Mouse (Mus musculus) MEL (cell line): ENCODE data around the gene Gjb6. TPM values are rescaled to one million over a fixed set of nuclear protein-coding genes. Genes with fewer than 3 reads are reported as not detected.

Source experiments
- DNase-seq: peaks from one replicate; pipeline ENCODE4 v3.0.0; 2011; ENCODE audit warnings: low read depth, low spot score
- H3K27ac ChIP-seq: 2 replicates; pipeline ENCODE4 v1.5.1; 2012; ENCODE audit warnings: low read depth, mild to moderate bottlenecking, control low read depth, low read length, moderate library complexity; ENCODE audit not compliant: control insufficient read depth
- H3K27me3 ChIP-seq, 2 experiments: fragments of 150-350 bp in 1 of 2; sonication (generic) in 1 of 2; 2 replicates each; pipeline ENCODE4 v1.6.1; 2012; ENCODE audit warnings: low read length in 2 of 2, mild to moderate bottlenecking in 2 of 2, improper control_type of control experiment in 1 of 2, moderate library complexity in 1 of 2; ENCODE audit not compliant: insufficient read depth in 2 of 2, control insufficient read depth in 1 of 2
- H3K36me3 ChIP-seq, 2 experiments: 2 replicates each; pipeline ENCODE4 v1.6.1; 2012 to 2014; ENCODE audit warnings: low read length in 2 of 2, improper control_type of control experiment in 1 of 2, inconsistent platforms in 1 of 2, mild to moderate bottlenecking in 1 of 2; ENCODE audit not compliant: insufficient read depth in 2 of 2, control insufficient read depth in 1 of 2
- H3K4me1 ChIP-seq, 2 experiments: fragments of 150-350 bp in 1 of 2; sonication (generic) in 1 of 2; 2 replicates each; pipeline ENCODE4 v1.6.1; 2012; ENCODE audit warnings: low read length in 2 of 2, improper control_type of control experiment in 1 of 2, mild to moderate bottlenecking in 1 of 2; ENCODE audit not compliant: insufficient read depth in 2 of 2, control insufficient read depth in 1 of 2
- H3K4me3 ChIP-seq, 2 experiments: fragments of 150-350 bp in 1 of 2; sonication (generic) in 1 of 2; 2 replicates each; pipeline ENCODE4 v1.5.1; 2012; ENCODE audit warnings: low read depth in 2 of 2, low read length in 2 of 2, mild to moderate bottlenecking in 2 of 2, moderate library complexity in 2 of 2, control low read depth in 1 of 2, improper control_type of control experiment in 1 of 2; ENCODE audit not compliant: control insufficient read depth in 1 of 2, insufficient read depth in 1 of 2
- H3K79me2 ChIP-seq: 2 replicates; pipeline ENCODE4 v1.6.1; 2012; ENCODE audit warnings: mild to moderate bottlenecking, low read length, moderate library complexity; ENCODE audit not compliant: control insufficient read depth, poor library complexity, insufficient read depth
- H3K9ac ChIP-seq: 2 replicates; pipeline ENCODE4 v1.6.1; 2012; ENCODE audit warnings: low read depth, mild to moderate bottlenecking, control low read depth, low read length, moderate library complexity; ENCODE audit not compliant: control insufficient read depth, poor library complexity, severe bottlenecking
- H3K9me3 ChIP-seq: fragments of 150-350 bp; sonication (generic); replicated peaks from 2 replicates; pipeline ENCODE4 v1.6.1; 2012; ENCODE audit warnings: mild to moderate bottlenecking, low read length, improper control_type of control experiment, moderate library complexity; ENCODE audit not compliant: insufficient read depth
- CHD1 ChIP-seq: IDR thresholded peaks from 2 replicates; pipeline ENCODE4 v1.6.1; 2012; ENCODE audit warnings: low read depth, mild to moderate bottlenecking, inconsistent platforms, low read length, improper control_type of control experiment
- CTCF ChIP-seq, 3 experiments: IDR thresholded peaks in 2 of 3; conservative IDR thresholded peaks in 1 of 3; 2 replicates each; pipeline ENCODE4 v1.5.1; 2011 to 2012; ENCODE audit warnings: low read length in 3 of 3, low read depth in 2 of 3, mild to moderate bottlenecking in 2 of 3, improper control_type of control experiment in 1 of 3, inconsistent platforms in 1 of 3, mixed read lengths in 1 of 3, moderate library complexity in 1 of 3; ENCODE audit not compliant: control insufficient read depth in 1 of 3, insufficient read depth in 1 of 3, poor library complexity in 1 of 3, severe bottlenecking in 1 of 3
- ELF1 ChIP-seq: IDR thresholded peaks from 2 replicates; pipeline ENCODE4 v1.6.1; 2014; ENCODE audit warnings: low read depth, mild to moderate bottlenecking, inconsistent platforms, low read length, improper control_type of control experiment, moderate library complexity
- EP300 ChIP-seq, 2 experiments: IDR thresholded peaks; 2 replicates each; pipeline ENCODE4 v1.6.1; 2011; ENCODE audit warnings: improper control_type of control experiment in 2 of 2, low read length in 2 of 2, low read depth in 1 of 2, mild to moderate bottlenecking in 1 of 2
- ETS1 ChIP-seq: IDR thresholded peaks from 2 replicates; pipeline ENCODE4 v1.6.1; 2012; ENCODE audit warnings: low read depth, mild to moderate bottlenecking, inconsistent platforms, low read length, improper control_type of control experiment, moderate library complexity
- GABPA ChIP-seq: IDR thresholded peaks from 2 replicates; pipeline ENCODE4 v1.6.1; 2012; ENCODE audit warnings: low read depth, mild to moderate bottlenecking, inconsistent platforms, low read length, improper control_type of control experiment, moderate library complexity
- MAX ChIP-seq: IDR thresholded peaks from 2 replicates; pipeline ENCODE4 v1.6.1; 2011; ENCODE audit warnings: low read length, improper control_type of control experiment
- MAZ ChIP-seq: IDR thresholded peaks from 2 replicates; pipeline ENCODE4 v1.6.1; 2012; ENCODE audit warnings: low read depth, mild to moderate bottlenecking, inconsistent platforms, low read length, improper control_type of control experiment
- MXI1 ChIP-seq: IDR thresholded peaks from 2 replicates; pipeline ENCODE4 v1.6.1; 2011; ENCODE audit warnings: mild to moderate bottlenecking, low read depth, low read length, improper control_type of control experiment
- MYB ChIP-seq: IDR thresholded peaks from 2 replicates; pipeline ENCODE4 v1.6.1; 2011; ENCODE audit warnings: mild to moderate bottlenecking, low read depth, low read length, improper control_type of control experiment
- MYC ChIP-seq: IDR thresholded peaks from 2 replicates; pipeline ENCODE4 v1.6.1; 2011; ENCODE audit warnings: low read depth, mild to moderate bottlenecking, low read length, improper control_type of control experiment, moderate library complexity
- POLR2A ChIP-seq, 2 experiments: IDR thresholded peaks; 2 replicates each; pipeline ENCODE4 v1.6.1; 2011 to 2012; ENCODE audit warnings: low read length in 2 of 2, mild to moderate bottlenecking in 2 of 2, control low read depth in 1 of 2, improper control_type of control experiment in 1 of 2, low read depth in 1 of 2, moderate library complexity in 1 of 2; ENCODE audit not compliant: control insufficient read depth in 1 of 2, insufficient read depth in 1 of 2, poor library complexity in 1 of 2
- POLR2AphosphoS5 ChIP-seq: IDR thresholded peaks from 2 replicates; pipeline ENCODE4 v1.6.1; 2012; ENCODE audit warnings: low read depth, borderline replicate concordance, mild to moderate bottlenecking, inconsistent platforms, low read length, moderate library complexity, mixed read lengths
- RAD21 ChIP-seq: IDR thresholded peaks from 2 replicates; pipeline ENCODE4 v1.6.1; 2011; ENCODE audit warnings: mild to moderate bottlenecking, low read depth, low read length, improper control_type of control experiment
- RCOR1 ChIP-seq: IDR thresholded peaks from 2 replicates; pipeline ENCODE4 v1.6.1; 2012; ENCODE audit warnings: low read depth, mild to moderate bottlenecking, inconsistent platforms, low read length, improper control_type of control experiment
- SMC3 ChIP-seq: IDR thresholded peaks from 2 replicates; pipeline ENCODE4 v1.6.1; 2011; ENCODE audit warnings: low read depth, low read length, improper control_type of control experiment
- TAL1 ChIP-seq: IDR thresholded peaks from 2 replicates; pipeline ENCODE4 v1.6.1; 2012; ENCODE audit warnings: mild to moderate bottlenecking, inconsistent platforms, low read length, moderate library complexity, mixed read lengths
- TCF12 ChIP-seq: IDR thresholded peaks from 2 replicates; pipeline ENCODE4 v1.6.1; 2014; ENCODE audit warnings: low read depth, mild to moderate bottlenecking, inconsistent platforms, low read length, improper control_type of control experiment, moderate library complexity
- ZKSCAN1 ChIP-seq: IDR thresholded peaks from 2 replicates; pipeline ENCODE4 v1.6.1; 2012; ENCODE audit warnings: low read depth, mild to moderate bottlenecking, inconsistent platforms, low read length, improper control_type of control experiment, moderate library complexity
- ZMIZ1 ChIP-seq: IDR thresholded peaks from 2 replicates; pipeline ENCODE4 v1.6.1; 2012; ENCODE audit warnings: low read depth, mild to moderate bottlenecking, inconsistent platforms, low read length, improper control_type of control experiment, moderate library complexity
- polyA plus RNA-seq, 2 experiments: library from polyadenylated mRNA; stranded (reverse) in 1 of 2; unstranded in 1 of 2; fragments of >175 nt in 1 of 2; fragments of >200 nt in 1 of 2; gene quantifications; 2 replicates each; pipeline versions ENCODE4 v1.2.1 to v1.2.4; 2012; ENCODE audit warnings: low replicate concordance in 2 of 2, low read depth in 1 of 2; ENCODE audit not compliant: insufficient read length in 2 of 2, insufficient read depth in 1 of 2, missing spikeins in 1 of 2
- total RNA-seq: library from RNA; depleted of rRNA; stranded (reverse); fragments of 300-350 nt; gene quantifications from 2 replicates; pipeline ENCODE4 v1.2.3, GENCODE M21; 2012

The Gjb6 gene
- total and polyA plus RNA-seq, 3 experiments = not detected

DNA sequence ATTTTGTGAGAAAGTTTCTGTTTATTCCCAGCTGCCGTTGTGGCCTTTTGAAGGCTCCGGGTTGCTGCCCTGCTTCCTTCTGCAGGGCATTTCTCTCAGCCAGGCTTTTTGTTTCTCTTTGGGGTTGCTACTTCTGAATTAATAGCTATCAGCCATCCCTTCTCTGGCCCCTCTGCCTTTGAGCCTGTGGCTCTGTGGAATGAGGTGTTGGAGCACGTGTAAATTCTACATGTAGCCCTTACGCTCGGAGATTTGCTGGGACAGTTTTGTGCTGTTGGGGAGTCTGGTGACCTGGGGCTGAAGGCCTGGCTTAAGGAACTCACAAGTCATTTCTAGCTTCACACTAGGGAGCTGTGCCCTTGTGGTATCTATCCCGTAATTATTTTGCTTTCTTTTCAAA, 21.5 kb upstream of the Gjb6 start:
- DNase-seq = no peak
- Histone ChIP-seq H3K27ac (no peak overlapping the region), H3K9ac (no peak overlapping the region), H3K79me2 (no peaks in the 10 kb centered on the region), H3K36me3 (no peaks in the 10 kb centered on the region), H3K4me3 (no peak overlapping the region), H3K4me1 (no peaks in the 10 kb centered on the region)
- TF ChIP-seq EP300 (IDR thresholded peaks at IDR 0.05; ENCODE audit: low read depth in 1 of 2, low read length in 2 of 2) (no peak), GABPA (no peak), ZKSCAN1 (no peak), MAZ (no peak), MYC (no peak), MYB (no peak), MAX (no peak), POLR2A (IDR thresholded peaks at IDR 0.05; ENCODE audit: control insufficient read depth in 1 of 2, insufficient read depth in 1 of 2, low read depth in 1 of 2, low read length in 2 of 2, poor library complexity in 1 of 2) (no peak), POLR2AphosphoS5 (no peak), CTCF (IDR thresholded peaks at IDR 0.05 in 2 of 3, conservative IDR thresholded peaks at IDR 0.05 in 1 of 3; ENCODE audit: control insufficient read depth in 1 of 3, insufficient read depth in 1 of 3, low read depth in 2 of 3, low read length in 3 of 3, poor library complexity in 1 of 3, severe bottlenecking in 1 of 3) (no peak)
- TF ChIP-seq, all 39 proteins: peak for 0
- no peaks in the 10 kb centered on the region for H3K9me3 ChIP-seq
- H3K27me3 ChIP-seq = peaks cover 0 to 4% of the 10 kb centered on the region in 2 experiments; a peak in 2 of 4 replicates

DNA sequence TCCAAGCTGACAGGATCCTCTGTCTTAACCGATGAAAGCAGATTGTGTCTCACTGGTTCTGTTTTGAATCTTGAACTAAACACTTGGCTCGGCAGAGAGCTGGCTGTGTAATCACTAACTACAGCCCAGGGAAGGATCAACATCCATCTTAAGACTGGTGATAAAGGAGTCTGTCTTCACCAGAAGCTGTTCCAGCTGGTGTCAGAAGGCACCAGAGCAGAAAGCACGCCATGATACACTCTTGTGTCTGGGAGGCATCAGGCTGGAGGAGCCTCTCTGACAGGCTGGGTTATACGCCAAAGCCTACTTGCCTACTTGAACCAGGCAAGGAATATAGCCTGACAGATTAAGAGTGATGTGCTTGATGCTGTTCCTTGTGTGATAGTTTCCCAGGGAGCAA, 12.3 kb upstream of the Gjb6 start:
- Histone ChIP-seq H3K9ac (no peak overlapping the region), H3K79me2 (no peaks in the 10 kb centered on the region), H3K27ac (no peak overlapping the region), H3K36me3 (no peaks in the 10 kb centered on the region), H3K4me3 (no peak overlapping the region), H3K9me3 (no peaks in the 10 kb centered on the region), H3K4me1 (no peaks in the 10 kb centered on the region), H3K27me3 (no peaks in the 10 kb centered on the region; a peak in 2 of 4 replicates)
- no peak for DNase-seq
- TF ChIP-seq RCOR1 = no peak
- no peak for TF ChIP-seq RAD21
- TF ChIP-seq ZMIZ1 = no peak
- TF ChIP-seq MYC = no peak
- no peak for TF ChIP-seq TAL1

DNA sequence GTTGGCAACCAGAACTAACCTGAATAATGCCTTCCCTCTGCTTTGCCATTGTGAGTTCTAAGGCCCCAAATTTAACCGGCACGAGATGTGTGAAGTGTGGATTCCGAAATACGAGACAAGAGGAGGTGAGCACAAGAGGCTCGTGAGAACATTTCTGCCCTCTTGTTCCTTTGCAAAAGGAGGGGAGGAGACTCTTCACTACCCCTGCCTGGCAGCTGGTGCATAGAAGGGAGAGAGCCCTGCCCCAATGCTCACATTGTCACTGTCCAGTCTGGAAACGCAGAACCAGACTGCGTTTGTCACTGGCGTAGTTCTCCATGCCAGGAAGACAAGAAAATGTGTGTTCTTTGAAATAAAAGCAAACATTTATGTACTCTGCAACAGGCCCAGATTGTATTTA, 1.9 kb upstream of the Gjb6 start:
- TF ChIP-seq POLR2AphosphoS5 = no peak
- TF ChIP-seq MXI1 = no peak
- no peak for TF ChIP-seq ZMIZ1
- no peak for TF ChIP-seq MYC
- no peak for TF ChIP-seq ZKSCAN1
- no peak for TF ChIP-seq EP300 (IDR thresholded peaks at IDR 0.05; ENCODE audit: low read depth in 1 of 2, low read length in 2 of 2)
- TF ChIP-seq TCF12 = no peak
- no peak for TF ChIP-seq ETS1
- TF ChIP-seq CHD1 = no peak
- no peak for TF ChIP-seq RCOR1
- TF ChIP-seq ELF1 = no peak
- TF ChIP-seq SMC3 = no peak
- Histone ChIP-seq H3K27me3 (no peaks in the 10 kb centered on the region; a peak in 2 of 4 replicates), H3K36me3 (no peaks in the 10 kb centered on the region), H3K79me2 (no peaks in the 10 kb centered on the region), H3K9me3 (no peaks in the 10 kb centered on the region), H3K9ac (no peak overlapping the region), H3K4me3 (no peak overlapping the region), H3K4me1 (no peaks in the 10 kb centered on the region), H3K27ac (no peak overlapping the region)
- no peak for DNase-seq
